23 mouse cellular contexts compared by ENCODE assay signal in genomic region chr5:43511126-43511525, GRCm38 (mm10). TPM values are rescaled to one million over a fixed set of nuclear protein-coding genes. Genes with fewer than 3 reads are reported as not detected.
DNase-seq lines count a peak whose midpoint lies in the region; ATAC-seq and TF ChIP-seq lines count a peak whose summit lies in the region.
"Had no signal": no experiment of that assay in that cellular context is flagged by ENCODE, and none has a peak within 500 bp of the region (broad histone marks: within the 10 kb centered on the region; RNA-seq: fewer than 3 reads in every experiment).

No protein-coding gene starts in this region.

- 0 out of 2 replicates have a peak, but pooled peaks cover 5% of the 10 kb centered on the region for H3K4me1 ChIP-seq in heart, embryonic 10.5 days
- H3K4me1 ChIP-seq in heart, embryonic 11.5 days (ENCODE audit: control insufficient read depth, insufficient read depth, low read length), result no peaks in the 10 kb centered on the region; the same call in 1 of the 2 replicates
- H3K4me1 ChIP-seq in lung, embryonic 14.5 days (ENCODE audit: insufficient read depth), result peaks cover 15% of the 10 kb centered on the region
- no peaks in the 10 kb centered on the region; the same call in 1 of the 2 replicates for H3K4me1 ChIP-seq in lung, adult 2 months (ENCODE audit: control insufficient read depth, insufficient read depth, low read length)
- H3K4me1 ChIP-seq: forebrain, embryonic 13.5 days; forebrain, embryonic 15.5 days had no signal

- DNase-seq in heart, embryonic 10.5 days (ENCODE audit: low spot score), result peak; percentile 6
- peak; percentile 8 for DNase-seq in lung, embryonic 14.5 days
- DNase-seq in lung, adult 2 months, result no peak
- no peak for DNase-seq in left cerebral cortex, postnatal 10 days (ENCODE audit: extremely low spot score in 1 of 2, low spot score in 2 of 2)
- DNase-seq: adrenal gland, adult 8-10 months; adrenal gland, postnatal 14 days; adrenal gland, postnatal 36 days; cerebellum, adult 11-12 months; cerebellum, adult 2 months; cerebellum, adult 9-10 months; cerebellum, postnatal 10 days; cerebellum, postnatal 25 days; forebrain, postnatal 0 days had no signal

- H3K36me3 ChIP-seq in heart, embryonic 10.5 days, result no peaks in the 10 kb centered on the region
- no peaks in the 10 kb centered on the region for H3K36me3 ChIP-seq in heart, embryonic 11.5 days (ENCODE audit: control insufficient read depth, insufficient read depth, low read length)
- no peaks in the 10 kb centered on the region for H3K36me3 ChIP-seq in lung, embryonic 14.5 days (ENCODE audit: insufficient read depth)
- H3K36me3 ChIP-seq: embryonic facial prominence, embryonic 10.5 days; embryonic facial prominence, embryonic 12.5 days; forebrain, embryonic 15.5 days had no signal

- WGBS in heart, embryonic 10.5 days, result 83% methylated on average over 2 of the region's 2 CpGs
- 84% methylated on average over 2 of the region's 2 CpGs for WGBS in heart, embryonic 11.5 days (ENCODE audit: insufficient replicate concordance)
- 80% methylated on average over 2 of the region's 2 CpGs for WGBS in lung, embryonic 14.5 days
- 79% methylated on average over 2 of the region's 2 CpGs for WGBS in lung, adult 2 months

- ATAC-seq in heart, embryonic 11.5 days (replicated peaks; ENCODE audit: insufficient number of reproducible peaks, low FRiP score, low TSS enrichment), result no peak
- no peak for ATAC-seq in lung, embryonic 14.5 days (ENCODE audit: insufficient read depth)
- ATAC-seq: activated CD4-positive, CD25-positive, alpha-beta regulatory T cell, adult 4 months; forebrain, embryonic 13.5 days; forebrain, embryonic 15.5 days; forebrain, postnatal 0 days; Patski had no signal

- H3K4me2 ChIP-seq in heart, embryonic 11.5 days, result no peak overlapping the region
- H3K4me2 ChIP-seq in lung, embryonic 14.5 days, result no peak overlapping the region
- H3K4me2 ChIP-seq: embryonic facial prominence, embryonic 12.5 days; forebrain, embryonic 13.5 days; forebrain, embryonic 15.5 days had no signal

- no peaks in the 10 kb centered on the region for H3K9me3 ChIP-seq in heart, embryonic 10.5 days
- no peaks in the 10 kb centered on the region for H3K9me3 ChIP-seq in heart, embryonic 11.5 days (replicated peaks; ENCODE audit: control insufficient read depth, low read length)
- no peaks in the 10 kb centered on the region for H3K9me3 ChIP-seq in lung, embryonic 14.5 days (ENCODE audit: low read depth, low read length)
- H3K9me3 ChIP-seq: embryonic facial prominence, embryonic 10.5 days; embryonic facial prominence, embryonic 12.5 days; forebrain, embryonic 13.5 days; forebrain, embryonic 15.5 days had no signal

- TF ChIP-seq POLR2A in lung, adult 2 months (IDR thresholded peaks at IDR 0.05; ENCODE audit: borderline replicate concordance, extremely low read depth, low read depth, low read length), result no peak

- H3K27me3 ChIP-seq in heart, embryonic 10.5 days (ENCODE audit: insufficient read depth, poor library complexity, severe bottlenecking), result no peaks in the 10 kb centered on the region
- H3K27me3 ChIP-seq in heart, embryonic 11.5 days (ENCODE audit: control insufficient read depth, insufficient read depth, low read length), result no peaks in the 10 kb centered on the region
- no peaks in the 10 kb centered on the region for H3K27me3 ChIP-seq in lung, embryonic 14.5 days (ENCODE audit: insufficient read depth, low read length)
- H3K27me3 ChIP-seq: embryonic facial prominence, embryonic 12.5 days; forebrain, embryonic 13.5 days; forebrain, embryonic 15.5 days; Patski had no signal

- H3K4me3 ChIP-seq in heart, embryonic 10.5 days, result no peak overlapping the region
- no peak overlapping the region for H3K4me3 ChIP-seq in heart, embryonic 11.5 days (ENCODE audit: low read depth, low read length)
- no peak overlapping the region for H3K4me3 ChIP-seq in lung, embryonic 14.5 days (ENCODE audit: low read depth, low read length)
- H3K4me3 ChIP-seq in lung, adult 2 months (replicated peaks; ENCODE audit: extremely low read depth, low read depth, low read length), result no peak overlapping the region
- H3K4me3 ChIP-seq: embryonic facial prominence, embryonic 10.5 days; embryonic facial prominence, embryonic 12.5 days; forebrain, embryonic 13.5 days; forebrain, embryonic 15.5 days had no signal

- intact Hi-C loops in left cerebral cortex, postnatal 10 days (cut with DNase I), result no loop called here

- H3K27ac ChIP-seq in heart, embryonic 10.5 days, result no peak overlapping the region
- H3K27ac ChIP-seq in heart, embryonic 11.5 days (ENCODE audit: low read depth, low read length), result no peak overlapping the region
- no peak overlapping the region for H3K27ac ChIP-seq in lung, embryonic 14.5 days (ENCODE audit: low read depth)
- H3K27ac ChIP-seq: embryonic facial prominence, embryonic 10.5 days; embryonic facial prominence, embryonic 12.5 days; forebrain, embryonic 13.5 days; forebrain, embryonic 15.5 days had no signal

- H3K9ac ChIP-seq in heart, embryonic 11.5 days (ENCODE audit: low read depth, low read length), result no peak overlapping the region
- no peak overlapping the region for H3K9ac ChIP-seq in lung, embryonic 14.5 days
- H3K9ac ChIP-seq: embryonic facial prominence, embryonic 12.5 days; forebrain, embryonic 13.5 days; forebrain, embryonic 15.5 days; forebrain, postnatal 0 days had no signal

- no peak for TF ChIP-seq CTCF in lung, embryonic 14.5 days (IDR thresholded peaks at IDR 0.05; ENCODE audit: low read depth)
- no peak for TF ChIP-seq CTCF in lung, adult 2 months (IDR thresholded peaks at IDR 0.05; ENCODE audit: insufficient read depth, low read length)

RNA-seq across cellular contexts. Expression of gene C1qtnf7, which starts 4.2 kb away (rescaled TPM):
- polyA plus RNA-seq in heart, embryonic 10.5 days (2016; fragmentation: Nextera tagmentation; extraction: Ambion mirVana), result 1.5 and 2.4 TPM in 2 replicates
- 3.9 and 5.2 TPM in 2 replicates for polyA plus RNA-seq in heart, embryonic 11.5 days (2014; fragmentation: Nextera tagmentation; extraction: Ambion mirVana)
- polyA plus RNA-seq in lung, embryonic 14.5 days (2014; fragmentation: Nextera tagmentation; extraction: Ambion mirVana), result 53.8 and 54.2 TPM in 2 replicates
- 14.1 and 25.3 TPM in 2 replicates for polyA plus RNA-seq in lung, adult 2 months (2012; rRNA removed)
- 1 to 10 TPM; 1.3 to 1.6 TPM for total RNA-seq in left cerebral cortex, postnatal 10 days (2021)
- total RNA-seq: ES-E14, MEL had no signal
- polyA plus RNA-seq: activated CD4-positive, CD25-positive, alpha-beta regulatory T cell, adult 4 months; C2C12 had no signal

Comparison
In these comparisons a context has a peak if more than half of its experiments do, and no peak if none do; other contexts are left out.
1. DNase-seq: peak in heart, embryonic 10.5 days (single experiment) and lung, embryonic 14.5 days (single experiment); none in lung, adult 2 months (single experiment) and left cerebral cortex, postnatal 10 days (0 of 2).